In the genomic region with DNA sequence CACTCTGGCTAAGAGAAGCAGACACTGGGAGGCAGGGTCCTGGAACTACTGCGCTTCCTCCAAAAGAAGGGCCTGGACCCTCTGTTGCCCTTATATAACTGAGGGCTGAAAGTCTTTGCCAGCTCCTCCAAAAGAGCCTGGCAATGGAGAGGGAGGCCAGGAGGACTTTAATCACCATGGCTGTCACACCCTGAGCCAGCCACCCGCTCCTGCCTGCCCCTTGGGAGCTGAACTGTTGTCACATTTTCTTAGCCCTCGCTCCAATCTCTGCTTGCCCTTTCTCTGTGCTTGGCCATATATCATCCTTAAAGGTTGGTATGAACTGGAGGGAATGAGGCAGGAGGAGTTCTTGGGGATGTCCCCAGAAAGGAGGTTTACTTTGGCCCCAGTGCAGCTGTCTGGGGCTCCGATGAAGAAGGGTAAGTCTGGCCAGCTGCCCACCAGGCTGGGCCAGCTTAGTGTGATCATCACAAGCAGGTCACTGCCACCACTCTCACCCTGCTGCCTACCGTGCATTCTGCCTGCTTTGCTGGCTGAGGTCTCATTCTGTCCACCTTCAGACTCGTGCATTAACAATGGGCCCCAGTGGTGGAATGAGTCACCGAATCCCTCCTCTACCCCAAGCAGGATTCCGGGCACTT, we compare ENCODE assay signal across 23 mouse cellular contexts.
"Had no signal": no experiment of that assay in that cellular context is flagged by ENCODE, and none has a peak within 500 bp of the region (broad histone marks: within the 10 kb centered on the region; RNA-seq: fewer than 3 reads in every experiment).

No protein-coding gene starts in this region.

- H3K4me1 ChIP-seq: heart, embryonic 12.5 days; liver, embryonic 12.5 days had no signal

- H3K9me3 ChIP-seq: heart, embryonic 10.5 days; heart, embryonic 12.5 days; hindbrain, embryonic 13.5 days; hindbrain, embryonic 15.5 days; kidney, embryonic 15.5 days; limb, embryonic 13.5 days; limb, embryonic 15.5 days; liver, embryonic 12.5 days had no signal

- H3K27ac ChIP-seq: heart, embryonic 10.5 days; hindbrain, embryonic 13.5 days; hindbrain, embryonic 15.5 days; hindbrain, postnatal 0 days; kidney, embryonic 15.5 days; kidney, postnatal 0 days; limb, embryonic 13.5 days; limb, embryonic 15.5 days; liver, embryonic 12.5 days; liver, embryonic 14.5 days had no signal

- DNase-seq: gastrocnemius, postnatal 14 days; gastrocnemius, postnatal 36 days; heart, adult 18-20 months; heart, postnatal 10 days; kidney, adult 11 months; kidney, adult 2 months; kidney, adult 9 months; kidney, postnatal 14 days; kidney, postnatal 36 days; layer of hippocampus, adult 9-11 months; layer of hippocampus, postnatal 36 days had no signal

- ATAC-seq: hindbrain, postnatal 0 days; intestine, embryonic 16.5 days; liver, embryonic 12.5 days had no signal

- H3K9ac ChIP-seq: heart, embryonic 12.5 days; hindbrain, embryonic 13.5 days; hindbrain, embryonic 15.5 days; kidney, embryonic 15.5 days; limb, embryonic 13.5 days; limb, embryonic 15.5 days; liver, embryonic 12.5 days; liver, embryonic 14.5 days had no signal

- H3K27me3 ChIP-seq: hindbrain, embryonic 15.5 days; limb, embryonic 15.5 days had no signal

- H3K36me3 ChIP-seq: heart, embryonic 10.5 days; heart, embryonic 12.5 days; hindbrain, embryonic 13.5 days; hindbrain, embryonic 15.5 days; kidney, embryonic 15.5 days; limb, embryonic 13.5 days; limb, embryonic 15.5 days; liver, embryonic 12.5 days had no signal

- H3K4me2 ChIP-seq: heart, embryonic 12.5 days; hindbrain, embryonic 13.5 days; hindbrain, embryonic 15.5 days; kidney, embryonic 15.5 days; limb, embryonic 13.5 days; limb, embryonic 15.5 days; liver, embryonic 12.5 days had no signal

- H3K4me3 ChIP-seq: heart, embryonic 10.5 days; heart, embryonic 12.5 days; hindbrain, embryonic 13.5 days; hindbrain, embryonic 15.5 days; kidney, embryonic 15.5 days; limb, embryonic 13.5 days; limb, embryonic 15.5 days; liver, embryonic 12.5 days had no signal
